Mouse (Mus musculus) liver, embryonic 12.5 days (tissue): ENCODE measurements around the gene Ces1e. TPM values are rescaled to one million over a fixed set of nuclear protein-coding genes. Genes with fewer than 3 reads are reported as not detected.
"Not testable (repeated sequence)": the region's sequence is repeated elsewhere in the genome, so short reads cannot be mapped to it uniquely, and the experiment has no call there.

ENCODE experiments used
- ATAC-seq: fragments of 200-750 bp; cut with Nextera tagmentation; 2 replicates; pipeline ENCODE4 v1.8.0; 2017; ENCODE audit warnings: moderate number of reproducible peaks, mild to moderate bottlenecking, moderate library complexity
- H3K27ac ChIP-seq: fragments of 300-500 bp; sonication (generic); 2 replicates; pipeline ENCODE4 v1.5.1; 2016; ENCODE audit warnings: mild to moderate bottlenecking
- H3K27me3 ChIP-seq: fragments of 300-500 bp; sonication (generic); replicated peaks from 2 replicates; pipeline ENCODE4 v1.6.1; 2016; ENCODE audit warnings: mild to moderate bottlenecking, moderate library complexity
- H3K36me3 ChIP-seq: fragments of 300-500 bp; sonication (generic); 2 replicates; pipeline ENCODE4 v1.6.1; 2016; ENCODE audit warnings: mild to moderate bottlenecking, moderate library complexity
- H3K4me1 ChIP-seq: fragments of 300-500 bp; sonication (generic); 2 replicates; pipeline ENCODE4 v1.6.1; 2016
- H3K4me2 ChIP-seq: fragments of 300-500 bp; sonication (generic); 2 replicates; pipeline ENCODE4 v1.6.1; 2016; ENCODE audit warnings: mild to moderate bottlenecking, moderate library complexity
- H3K4me3 ChIP-seq: fragments of 300-500 bp; sonication (generic); 2 replicates; pipeline ENCODE4 v1.5.1; 2016; ENCODE audit warnings: mild to moderate bottlenecking, moderate library complexity
- H3K9ac ChIP-seq: fragments of 300-500 bp; sonication (generic); 2 replicates; pipeline ENCODE4 v1.6.1; 2016; ENCODE audit warnings: mild to moderate bottlenecking, moderate library complexity
- H3K9me3 ChIP-seq: fragments of 300-500 bp; sonication (generic); replicated peaks from 2 replicates; pipeline ENCODE4 v1.6.1; 2016; ENCODE audit warnings: mild to moderate bottlenecking, moderate library complexity
- WGBS: fragments of 180-500 bp; shearing (Covaris S2); methylation state at CpG from one replicate; pipeline ENCODE4 v1.1.7; 2016; ENCODE audit not compliant: insufficient replicate concordance; 5-methylcytosine and 5-hydroxymethylcytosine counted together
- polyA plus RNA-seq: library from polyadenylated mRNA; unstranded; fragments of >200 nt; fragmentation: Nextera tagmentation; extraction: Ambion mirVana; gene quantifications from 2 replicates; pipeline ENCODE4 v1.2.1, GENCODE M21; 2016

Ces1e gene
- polyA plus RNA-seq, 1 experiment from 2014 or later = 0.11 TPM

DNA sequence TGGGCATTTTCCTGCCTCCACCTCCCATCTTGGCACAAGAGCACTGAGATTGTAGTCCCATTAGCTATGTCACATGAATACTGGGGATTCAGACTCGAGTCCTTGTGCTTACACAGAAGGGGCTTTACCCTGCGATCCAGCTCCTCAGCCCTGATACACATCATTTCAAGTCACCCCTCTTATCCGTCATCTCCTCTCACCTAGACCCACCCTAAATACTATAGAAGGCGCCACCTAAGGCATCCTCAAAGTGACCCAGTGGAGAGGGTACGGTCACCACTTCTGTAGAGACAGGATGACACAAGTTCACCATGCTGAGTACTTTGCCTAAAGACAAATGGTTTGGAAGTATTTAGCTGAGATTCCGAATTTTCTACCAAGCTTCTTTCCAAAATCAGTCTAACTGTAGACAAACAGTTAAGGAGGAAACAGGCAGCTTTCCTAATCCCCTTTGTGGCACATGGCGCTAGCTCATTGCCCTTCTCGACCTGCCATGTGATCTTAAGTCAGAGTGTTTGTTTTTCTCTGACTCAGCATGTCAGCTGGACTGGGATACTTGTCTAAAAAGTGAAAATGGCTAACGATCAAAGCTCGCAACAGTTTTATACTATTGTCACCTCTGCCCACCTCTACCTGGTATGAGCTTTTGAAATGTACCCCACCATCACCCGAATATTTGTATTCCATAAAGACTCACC lies 597 bp downstream of the Ces1e start:
- H3K9me3 ChIP-seq = no peaks in the 10 kb centered on the region
- no peak overlapping the region for H3K9ac ChIP-seq
- no peak for ATAC-seq
- no peak overlapping the region for H3K27ac ChIP-seq
- H3K27me3 ChIP-seq = no peaks in the 10 kb centered on the region
- 51% methylated on average over 11 of the region's 11 CpGs for WGBS
- H3K36me3 ChIP-seq = no peaks in the 10 kb centered on the region
- no peak overlapping the region for H3K4me2 ChIP-seq
- no peaks in the 10 kb centered on the region for H3K4me1 ChIP-seq
- no peak overlapping the region for H3K4me3 ChIP-seq

- H3K4me2 ChIP-seq, H3K27ac ChIP-seq, H3K4me1 ChIP-seq, H3K36me3 ChIP-seq, ATAC-seq, H3K27me3 ChIP-seq, H3K4me3 ChIP-seq, H3K9ac ChIP-seq, H3K9me3 ChIP-seq: not testable (repeated sequence)
- WGBS = 77% methylated on average over 1 of the region's 1 CpGs
Observed at GRCm38 (mm10) chr8:93226471-93226870, 2.9 kb downstream of the Ces1e start.

DNA sequence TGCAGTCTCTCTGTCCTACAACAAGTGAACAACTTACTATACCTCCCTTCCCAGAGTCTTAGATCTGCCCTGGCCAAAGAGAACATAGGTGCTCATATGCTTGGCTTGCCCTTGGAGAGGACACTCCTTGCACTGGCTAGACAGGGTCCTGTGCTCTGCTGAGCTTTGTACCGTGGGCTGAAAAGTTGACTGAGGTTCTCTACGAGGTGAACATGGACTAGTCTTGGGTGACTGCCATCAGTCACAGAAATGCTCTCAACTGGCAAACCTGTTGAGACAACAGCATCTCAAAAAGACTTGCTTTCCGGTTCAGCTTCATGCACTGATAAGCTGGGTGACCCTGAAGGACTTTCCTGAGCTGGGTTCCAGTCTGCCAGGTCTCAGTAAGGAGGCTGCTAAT lies 7.5 kb downstream of the Ces1e start:
- Histone ChIP-seq H3K4me3 (no peak overlapping the region), H3K4me1 (no peaks in the 10 kb centered on the region), H3K4me2 (no peak overlapping the region), H3K9me3 (no peaks in the 10 kb centered on the region), H3K27me3 (no peaks in the 10 kb centered on the region), H3K27ac (no peak overlapping the region), H3K9ac (no peak overlapping the region), H3K36me3 (no peaks in the 10 kb centered on the region)
- WGBS = 64% methylated on average over 3 of the region's 3 CpGs
- ATAC-seq = no peak

- H3K9ac ChIP-seq = no peak overlapping the region
- WGBS = 64% methylated on average over 4 of the region's 4 CpGs
- no peaks in the 10 kb centered on the region for H3K4me1 ChIP-seq
- no peak for ATAC-seq
- no peaks in the 10 kb centered on the region for H3K27me3 ChIP-seq
- H3K4me2 ChIP-seq = no peak overlapping the region
- no peak overlapping the region for H3K27ac ChIP-seq
- H3K4me3 ChIP-seq = no peak overlapping the region
- no peaks in the 10 kb centered on the region for H3K36me3 ChIP-seq
- H3K9me3 ChIP-seq = no peaks in the 10 kb centered on the region
Observed at GRCm38 (mm10) chr8:93217867-93218266, 11.6 kb downstream of the Ces1e start.

DNA sequence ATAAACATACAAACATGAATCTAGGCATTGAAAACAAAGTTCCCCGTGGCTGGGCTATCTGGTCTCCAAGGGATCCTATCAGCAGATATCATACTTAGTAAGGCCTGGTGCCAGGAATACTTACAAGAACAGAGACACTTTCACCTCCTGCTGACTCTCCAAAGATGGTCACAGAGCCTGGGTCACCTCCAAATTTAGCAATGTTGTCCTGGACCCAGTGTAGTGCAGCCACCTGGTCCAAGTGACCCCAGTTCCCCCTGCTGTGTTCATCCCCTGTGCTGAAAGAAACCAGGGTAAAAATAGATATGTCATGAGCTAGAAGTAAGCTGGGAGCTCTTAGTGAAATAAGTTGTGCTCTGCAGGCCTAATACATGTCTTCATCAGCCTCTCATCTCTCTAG lies 12.0 kb downstream of the Ces1e start:
- H3K9me3 ChIP-seq = no peaks in the 10 kb centered on the region
- no peak overlapping the region for H3K4me2 ChIP-seq
- no peak for ATAC-seq
- no peaks in the 10 kb centered on the region for H3K36me3 ChIP-seq
- H3K27ac ChIP-seq = no peak overlapping the region
- WGBS = 62% methylated on average over 1 of the region's 1 CpGs
- no peak overlapping the region for H3K4me3 ChIP-seq
- H3K4me1 ChIP-seq = no peaks in the 10 kb centered on the region
- no peaks in the 10 kb centered on the region for H3K27me3 ChIP-seq
- H3K9ac ChIP-seq = no peak overlapping the region

DNA sequence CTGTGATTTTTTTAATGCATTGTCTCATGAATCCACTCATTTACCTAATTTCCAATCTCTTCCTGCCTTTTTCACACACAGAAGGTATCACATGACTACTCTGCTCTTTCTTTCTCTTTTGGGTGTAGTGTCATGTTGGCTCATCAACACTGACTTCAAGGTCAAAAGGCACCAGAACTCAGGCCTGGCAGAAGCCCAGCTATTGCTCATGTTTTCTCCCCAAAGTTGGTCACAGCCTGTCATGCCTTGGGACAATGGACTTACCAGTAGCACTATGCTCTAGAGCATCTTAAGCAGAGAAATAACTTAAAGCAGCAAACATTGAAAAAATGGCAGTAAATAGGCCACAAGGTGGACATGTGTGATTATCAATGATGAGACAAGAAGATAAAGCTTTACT lies 18.3 kb downstream of the Ces1e start:
- Histone ChIP-seq H3K27ac (no peak overlapping the region), H3K9me3 (no peaks in the 10 kb centered on the region), H3K9ac (no peak overlapping the region), H3K27me3 (no peaks in the 10 kb centered on the region), H3K36me3 (no peaks in the 10 kb centered on the region), H3K4me1 (no peaks in the 10 kb centered on the region), H3K4me2 (no peak overlapping the region), H3K4me3 (no peak overlapping the region)
- ATAC-seq = no peak

GRCm38 (mm10) chr8:93199146-93199545 lies 30.3 kb downstream of the Ces1e start:
- WGBS = 65% methylated on average over 7 of the region's 7 CpGs

GRCm38 (mm10) chr8:93197685-93198525 lies 31.5 kb downstream of the Ces1e start, which contains the start of gene Ces1d:
Gene Ces1d (minus strand): TSS chr8:93197838.
- no peak within 1 kb of the TSS for H3K4me3 ChIP-seq
- no peak within 1 kb of the TSS for H3K9ac ChIP-seq
- WGBS = 55% methylated on average over 8 of the region's 8 CpGs
- no peaks in the 10 kb centered on the region for H3K9me3 ChIP-seq
- no peak for ATAC-seq
- H3K36me3 ChIP-seq = no peaks in the 10 kb centered on the region
- no peak within 1 kb of the TSS for H3K27ac ChIP-seq
- H3K27me3 ChIP-seq = no peaks in the 10 kb centered on the region
- H3K4me1 ChIP-seq = no peaks in the 10 kb centered on the region
- H3K4me2 ChIP-seq = no peak within 1 kb of the TSS

More at GRCm38 (mm10) chr8:93199146-93199545, 30.3 kb downstream of the Ces1e start:
- not testable (repeated sequence) for H3K4me1 ChIP-seq, H3K9ac ChIP-seq, H3K9me3 ChIP-seq, H3K36me3 ChIP-seq, H3K4me2 ChIP-seq, H3K4me3 ChIP-seq, H3K27me3 ChIP-seq, H3K27ac ChIP-seq, ATAC-seq

DNA sequence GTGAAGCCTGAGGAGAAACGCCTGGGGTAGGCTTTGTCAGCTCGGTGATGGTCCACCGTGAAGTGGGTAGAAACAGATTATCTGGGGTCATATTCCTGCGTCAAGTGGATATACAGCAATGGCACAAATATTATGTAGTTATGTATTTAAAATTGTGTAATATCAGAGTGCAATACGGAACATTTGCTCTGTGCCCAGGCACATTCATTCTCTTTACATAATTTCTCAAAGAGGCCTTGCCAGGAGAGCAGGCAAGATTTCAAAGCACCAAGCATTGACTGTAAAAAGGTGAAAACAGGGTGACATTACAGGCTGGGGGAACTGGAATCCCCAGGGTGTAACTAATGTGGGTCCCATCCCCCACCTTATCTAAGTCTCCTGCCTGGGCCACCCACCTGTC lies 33.0 kb downstream of the Ces1e start:
- no peaks in the 10 kb centered on the region for H3K9me3 ChIP-seq
- H3K4me2 ChIP-seq = no peak overlapping the region
- no peaks in the 10 kb centered on the region for H3K4me1 ChIP-seq
- 66% methylated on average over 5 of the region's 5 CpGs for WGBS
- no peaks in the 10 kb centered on the region for H3K36me3 ChIP-seq
- no peak overlapping the region for H3K4me3 ChIP-seq
- ATAC-seq = no peak
- no peaks in the 10 kb centered on the region for H3K27me3 ChIP-seq
- no peak overlapping the region for H3K27ac ChIP-seq
- no peak overlapping the region for H3K9ac ChIP-seq

DNA sequence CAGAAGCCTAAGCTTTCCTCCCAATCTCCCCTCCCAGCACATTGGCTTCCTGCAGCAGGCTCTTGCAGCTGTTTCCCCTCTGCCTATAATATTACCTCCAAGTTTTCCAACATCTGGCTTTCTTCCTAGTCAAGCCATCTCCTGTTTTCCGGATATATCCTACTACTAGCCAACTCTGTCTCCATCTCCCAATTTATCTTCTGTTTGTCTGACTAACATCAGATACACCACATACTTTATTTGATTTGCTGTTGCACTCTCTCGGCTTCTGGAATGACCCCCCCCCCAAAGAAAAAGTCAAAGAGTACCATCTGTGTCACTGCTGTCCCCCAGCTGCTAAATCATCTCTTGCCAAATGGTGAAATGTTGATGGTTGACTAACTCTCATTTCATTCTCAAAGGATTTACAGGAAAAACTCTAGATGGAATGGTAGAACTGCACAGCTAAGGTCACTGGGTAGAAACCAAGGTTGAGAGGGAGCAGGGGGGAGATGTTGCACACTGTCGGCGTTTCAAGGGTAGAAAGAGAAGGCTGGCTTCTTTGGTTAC lies 48.8 kb downstream of the Ces1e start:
- Histone ChIP-seq H3K36me3 (no peaks in the 10 kb centered on the region), H3K9me3 (no peaks in the 10 kb centered on the region), H3K4me3 (no peak overlapping the region), H3K27ac (no peak overlapping the region), H3K4me1 (no peaks in the 10 kb centered on the region), H3K4me2 (no peak overlapping the region), H3K27me3 (no peaks in the 10 kb centered on the region), H3K9ac (no peak overlapping the region)
- WGBS = 71% methylated on average over 4 of the region's 4 CpGs
- no peak for ATAC-seq

DNA sequence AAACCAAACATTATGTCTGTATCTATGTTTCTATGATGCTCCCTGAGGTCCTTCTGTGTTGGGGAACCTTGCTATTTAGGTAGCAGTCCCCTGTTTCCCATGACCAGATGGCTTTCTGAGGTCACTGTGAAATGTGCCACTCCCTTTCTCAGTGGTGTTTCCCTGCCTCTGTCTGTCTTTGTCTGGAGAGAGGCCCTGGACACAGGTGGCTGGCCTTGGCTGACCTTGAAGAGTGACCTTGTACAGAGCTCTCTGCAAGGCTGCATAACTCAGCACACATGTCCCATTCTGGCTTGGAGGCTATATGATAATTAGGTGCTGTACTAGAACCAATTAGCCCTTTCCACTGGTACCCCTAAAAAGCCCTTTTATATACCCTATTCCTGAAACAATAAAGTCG lies 52.8 kb downstream of the Ces1e start:
- Histone ChIP-seq H3K36me3 (no peaks in the 10 kb centered on the region), H3K9ac (no peak overlapping the region), H3K4me1 (no peaks in the 10 kb centered on the region), H3K4me3 (no peak overlapping the region), H3K27ac (no peak overlapping the region), H3K27me3 (no peaks in the 10 kb centered on the region), H3K4me2 (no peak overlapping the region), H3K9me3 (no peaks in the 10 kb centered on the region)
- 28% methylated on average over 1 of the region's 1 CpGs for WGBS
- ATAC-seq = no peak

DNA sequence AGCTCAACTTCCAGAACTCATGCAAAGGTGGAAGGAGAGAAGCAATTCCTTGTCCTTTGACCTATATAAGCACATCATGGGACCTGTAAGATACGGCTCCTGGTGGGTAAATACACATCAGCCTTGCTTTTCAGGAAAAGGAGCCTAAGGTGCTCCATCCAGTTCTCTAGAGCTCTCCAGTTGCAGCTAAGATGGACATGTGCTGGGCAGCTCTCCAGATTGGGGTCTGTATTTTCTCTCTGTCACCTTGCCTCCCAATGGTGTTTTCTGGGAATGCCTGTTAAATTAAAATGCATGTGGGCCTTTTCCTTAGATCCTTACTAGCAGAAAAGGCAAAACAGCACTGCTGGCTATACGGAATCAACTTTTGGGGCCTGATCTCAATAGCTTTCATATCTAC lies 54.9 kb downstream of the Ces1e start:
- Histone ChIP-seq H3K4me2 (no peak overlapping the region), H3K27me3 (no peaks in the 10 kb centered on the region), H3K9ac (no peak overlapping the region), H3K9me3 (no peaks in the 10 kb centered on the region), H3K4me1 (no peaks in the 10 kb centered on the region), H3K27ac (no peak overlapping the region), H3K36me3 (no peaks in the 10 kb centered on the region), H3K4me3 (no peak overlapping the region)
- no peak for ATAC-seq
- WGBS = 61% methylated on average over 2 of the region's 2 CpGs
